ENCODE assay signal across 9 mouse cellular contexts in the genomic region with DNA sequence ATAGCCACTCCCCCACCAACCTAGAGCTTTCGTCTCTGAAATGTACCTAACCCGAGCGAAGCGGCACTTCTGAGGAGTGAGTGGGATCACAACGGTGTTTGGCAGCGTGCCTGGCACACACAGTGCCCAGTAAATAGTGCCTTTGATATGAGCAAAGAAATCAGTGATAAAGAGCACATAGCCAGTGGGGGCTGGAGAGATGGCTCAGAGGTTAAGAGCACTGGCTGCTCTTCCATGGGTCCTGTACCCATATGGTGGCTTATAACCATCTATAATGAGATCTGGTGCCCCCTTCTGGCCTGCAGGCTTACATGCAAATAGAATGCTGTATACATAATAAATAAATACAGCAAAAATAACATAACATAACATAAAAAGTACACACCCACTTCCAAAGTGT. TPM values are rescaled to one million over a fixed set of nuclear protein-coding genes. Genes with fewer than 3 reads are reported as not detected.
DNase-seq lines count a peak whose midpoint lies in the region; ATAC-seq lines count a peak whose summit lies in the region.
"Had no signal": no experiment of that assay in that cellular context is flagged by ENCODE, and none has a peak within 500 bp of the region (broad histone marks: within the 10 kb centered on the region; RNA-seq: fewer than 3 reads in every experiment).

No protein-coding gene starts in this region.

- H3K4me2 ChIP-seq in neural tube, embryonic 11.5 days (ENCODE audit: low read depth): no peak overlapping the region

- no peak overlapping the region for H3K9ac ChIP-seq in neural tube, embryonic 11.5 days (ENCODE audit: low read length)

- H3K4me3 ChIP-seq in neural tube, embryonic 11.5 days (ENCODE audit: low read depth, low read length): no peak overlapping the region

- H3K27ac ChIP-seq in neural tube, embryonic 11.5 days (ENCODE audit: low read depth, low read length): no peak overlapping the region
- H3K27ac ChIP-seq: macrophage had no signal

- peak; percentile 34 to 42 for DNase-seq in adrenal gland, adult 18-20 months (ENCODE audit: low spot score in 2 of 2)
- DNase-seq in adrenal gland, adult 8-10 months: no peak
- peak; percentile 57 for DNase-seq in left cerebral cortex, postnatal 4 days
- DNase-seq in left cerebral cortex, adult 11 months (ENCODE audit: low spot score): no peak
- peak; percentile 62 for DNase-seq in cerebellum, adult 9-10 months
- peak; percentile 74 for DNase-seq in kidney, postnatal 10 days
- DNase-seq in neural tube, embryonic 11.5 days (ENCODE audit: low spot score): peak; percentile 44
- no peak for DNase-seq in frontal cortex, postnatal 25 days (ENCODE audit: low spot score in 2 of 2)

- H3K9me3 ChIP-seq in neural tube, embryonic 11.5 days (ENCODE audit: control insufficient read depth, low read length): no peaks in the 10 kb centered on the region

- intact Hi-C loops in left cerebral cortex, postnatal 4 days (cut with DNase I): loop anchor here (5.0 kb wide), 1 partner anchor 143 kb away; no protein-coding TSS in a partner anchor

- H3K4me1 ChIP-seq in neural tube, embryonic 11.5 days (ENCODE audit: control insufficient read depth, insufficient read depth, low read length): 0 out of 2 replicates have a peak, but pooled peaks cover 2% of the 10 kb centered on the region

- 73% methylated on average over 6 of the region's 6 CpGs for WGBS in neural tube, embryonic 11.5 days

- no peak for ATAC-seq in neural tube, embryonic 11.5 days (ENCODE audit: insufficient read depth, low FRiP score, low TSS enrichment)

- no peaks in the 10 kb centered on the region for H3K36me3 ChIP-seq in neural tube, embryonic 11.5 days (ENCODE audit: control insufficient read depth, insufficient read depth, low read length)

- H3K27me3 ChIP-seq in neural tube, embryonic 11.5 days (ENCODE audit: control insufficient read depth, insufficient read depth, low read length): no peaks in the 10 kb centered on the region

RNA-seq across cellular contexts. Expression of a gene that starts 3.0 kb away (rescaled TPM):
- total RNA-seq in adrenal gland, adult 18-20 months (2021): 10 to 100 TPM in 1 of 2 experiments, 1 to 10 TPM in 1; 9.8 to 10.3 TPM
- total RNA-seq in adrenal gland, adult 8-10 months (2022): 10 to 100 TPM; 17.6 to 19.9 (median 18.2) TPM
- 10 to 100 TPM; 82.8 to 83.3 TPM for total RNA-seq in left cerebral cortex, postnatal 4 days (2021)
- 10.5 and 11.8 TPM in 2 replicates for polyA plus RNA-seq in neural tube, embryonic 11.5 days (2014; fragmentation: Nextera tagmentation; extraction: Ambion mirVana)

Comparison
In these comparisons a context has a peak if more than half of its experiments do, and no peak if none do; other contexts are left out.
1. DNase-seq: peak in adrenal gland, adult 18-20 months (2 of 2), left cerebral cortex, postnatal 4 days (single experiment), cerebellum, adult 9-10 months (single experiment), kidney, postnatal 10 days (single experiment) and neural tube, embryonic 11.5 days (single experiment); none in adrenal gland, adult 8-10 months (single experiment), left cerebral cortex, adult 11 months (single experiment) and frontal cortex, postnatal 25 days (0 of 2).
2. RNA of a gene that starts 3.0 kb away (total RNA-seq): 82.8 to 83.3 TPM in left cerebral cortex, postnatal 4 days; 17.6 to 19.9 TPM in adrenal gland, adult 8-10 months and 9.8 to 10.3 TPM in adrenal gland, adult 18-20 months; every median in the first group is over 4 times any median in the second.